Mouse (Mus musculus) cortical plate, adult 2 months (tissue): ENCODE measurements around the gene Dynll1. TPM values are rescaled to one million over a fixed set of nuclear protein-coding genes. Genes with fewer than 3 reads are reported as not detected.

ENCODE experiments used
- H3K27ac ChIP-seq: fragments of 200-500 bp; 2 replicates; pipeline ENCODE4 v1.5.1; 2012; ENCODE audit warnings: low read length, control low read depth, inconsistent platforms; ENCODE audit not compliant: insufficient read depth
- H3K4me1 ChIP-seq: fragments of 200-500 bp; 2 replicates; pipeline ENCODE4 v1.6.1; 2011; ENCODE audit warnings: low read length; ENCODE audit not compliant: control insufficient read depth, insufficient read depth
- H3K4me3 ChIP-seq: fragments of 200-500 bp; 2 replicates; pipeline ENCODE4 v1.5.1; 2011; ENCODE audit warnings: mild to moderate bottlenecking, low read length, control low read depth; ENCODE audit not compliant: insufficient read depth
- CTCF ChIP-seq: fragments of 200-500 bp; IDR thresholded peaks from 2 replicates; pipeline ENCODE4 v1.5.1; 2011; ENCODE audit warnings: mild to moderate bottlenecking, control low read depth, low read length; ENCODE audit not compliant: insufficient read depth; ENCODE audit errors: extremely low read depth
- POLR2A ChIP-seq: fragments of 200-500 bp; IDR thresholded peaks from 2 replicates; pipeline ENCODE4 v1.6.1; 2011; ENCODE audit warnings: mild to moderate bottlenecking, low read length, control low read depth; ENCODE audit not compliant: insufficient read depth; ENCODE audit errors: extremely low read depth
- polyA plus RNA-seq: library from polyadenylated mRNA; depleted of rRNA; stranded (reverse); fragments of >200 nt; gene quantifications from 2 replicates; pipeline ENCODE4 v1.2.3, GENCODE M21; 2012

The Dynll1 gene
- polyA plus RNA-seq, 1 experiment: 753 TPM

GRCm38 (mm10) chr5:115279226-115280049, 21.4 kb downstream of the Dynll1 start, which contains the start of gene Coq5:
TSS of gene Coq5 (plus strand) at chr5:115279666.
- peak within 1 kb of the TSS; percentile 16 for H3K27ac ChIP-seq
- TF ChIP-seq CTCF (no peak), POLR2A (peak; percentile 41; the same call in 1 of the 2 replicates)
- peak within 1 kb of the TSS; percentile 89 for H3K4me3 ChIP-seq
- no peaks in the 10 kb centered on the region for H3K4me1 ChIP-seq

- TF ChIP-seq POLR2A (no peak), CTCF (no peak)
- H3K4me3 ChIP-seq: no peak overlapping the region
- H3K4me1 ChIP-seq: no peaks in the 10 kb centered on the region
- H3K27ac ChIP-seq: no peak overlapping the region
Measured at GRCm38 (mm10) chr5:115278785-115279184, 22.0 kb downstream of the Dynll1 start.

- Histone ChIP-seq H3K4me1 (no peaks in the 10 kb centered on the region), H3K4me3 (no peak overlapping the region), H3K27ac (no peak overlapping the region)
- no peak for TF ChIP-seq CTCF
- no peak for TF ChIP-seq POLR2A
Measured at GRCm38 (mm10) chr5:115278053-115278452, 22.7 kb downstream of the Dynll1 start.

- TF ChIP-seq CTCF (no peak), POLR2A (no peak)
- no peak overlapping the region for H3K27ac ChIP-seq
- H3K4me1 ChIP-seq: peaks cover under 1% of the 10 kb centered on the region; the same call in 1 of the 2 replicates
- no peak overlapping the region for H3K4me3 ChIP-seq
Measured at GRCm38 (mm10) chr5:115275998-115276397, 24.8 kb downstream of the Dynll1 start.

- peaks cover 8% of the 10 kb centered on the region for H3K4me1 ChIP-seq
- no peak overlapping the region for H3K27ac ChIP-seq
- TF ChIP-seq CTCF (no peak), POLR2A (no peak)
- no peak overlapping the region for H3K4me3 ChIP-seq
Measured at GRCm38 (mm10) chr5:115274771-115275170, 26.0 kb downstream of the Dynll1 start.

- Histone ChIP-seq H3K27ac (no peak overlapping the region), H3K4me1 (peaks cover 8% of the 10 kb centered on the region), H3K4me3 (no peak overlapping the region)
- no peak for TF ChIP-seq CTCF
Measured at GRCm38 (mm10) chr5:115274353-115274752, 26.4 kb downstream of the Dynll1 start.

- TF ChIP-seq CTCF (no peak), POLR2A (no peak)
- H3K4me1 ChIP-seq: peaks cover 12% of the 10 kb centered on the region
- no peak overlapping the region for H3K4me3 ChIP-seq
- H3K27ac ChIP-seq: no peak overlapping the region
Measured at GRCm38 (mm10) chr5:115273549-115274135, 27.2 kb downstream of the Dynll1 start.

- TF ChIP-seq CTCF: no peak
- peak; percentile 99 for TF ChIP-seq POLR2A
- Histone ChIP-seq H3K4me1 (peaks cover 15% of the 10 kb centered on the region), H3K27ac (peak within 1 kb of the TSS; percentile 94), H3K4me3 (peak within 1 kb of the TSS; percentile 83)
Measured at GRCm38 (mm10) chr5:115272812-115273548, 27.8 kb downstream of the Dynll1 start, which contains the start of gene Rnf10. TSS of gene Rnf10 (minus strand) at chr5:115272898.

GRCm38 (mm10) chr5:115271931-115272811, 28.6 kb downstream of the Dynll1 start:
- Histone ChIP-seq H3K4me3 (peak overlapping the region; percentile 83), H3K27ac (peak overlapping the region; percentile 94), H3K4me1 (peaks cover 18% of the 10 kb centered on the region)
- no peak for TF ChIP-seq CTCF
- TF ChIP-seq POLR2A: no peak
